Mouse (Mus musculus) lung, embryonic 15.5 days (tissue): Measurements from ENCODE around the gene Ssc5d. TPM values are rescaled to one million over a fixed set of nuclear protein-coding genes. Genes with fewer than 3 reads are reported as not detected.
A peak's percentile ranks its signal among the peaks of the same experiment; 100 is the strongest.

ENCODE experiments used
- ATAC-seq: fragments of 200-750 bp; cut with Nextera tagmentation; 2 replicates; pipeline ENCODE4 v1.8.0; 2017; ENCODE audit warnings: moderate number of reproducible peaks, borderline replicate concordance; ENCODE audit not compliant: low FRiP score, low TSS enrichment; ENCODE audit errors: extremely low read depth
- H3K27ac ChIP-seq: fragments of 300-500 bp; sonication (generic); 2 replicates; pipeline ENCODE4 v1.5.1; 2015; ENCODE audit warnings: moderate library complexity, mild to moderate bottlenecking, inconsistent platforms
- H3K27me3 ChIP-seq: fragments of 300-500 bp; sonication (generic); 2 replicates; pipeline ENCODE4 v1.6.1; 2015; ENCODE audit warnings: inconsistent platforms
- H3K36me3 ChIP-seq: fragments of 300-500 bp; sonication (generic); 2 replicates; pipeline ENCODE4 v1.6.1; 2015; ENCODE audit warnings: inconsistent platforms
- H3K4me1 ChIP-seq: fragments of 300-500 bp; sonication (generic); 2 replicates; pipeline ENCODE4 v1.6.1; 2015; ENCODE audit warnings: inconsistent platforms
- H3K4me2 ChIP-seq: fragments of 300-500 bp; sonication (generic); 2 replicates; pipeline ENCODE4 v1.6.1; 2015; ENCODE audit warnings: inconsistent platforms, mild to moderate bottlenecking, moderate library complexity
- H3K4me3 ChIP-seq: fragments of 300-500 bp; sonication (generic); 2 replicates; pipeline ENCODE4 v1.5.1; 2015; ENCODE audit warnings: mild to moderate bottlenecking, inconsistent platforms
- H3K9ac ChIP-seq: fragments of 300-500 bp; sonication (generic); 2 replicates; pipeline ENCODE4 v1.6.1; 2015; ENCODE audit warnings: inconsistent platforms
- H3K9me3 ChIP-seq: fragments of 300-500 bp; sonication (generic); 2 replicates; pipeline ENCODE4 v1.6.1; 2016; ENCODE audit warnings: inconsistent platforms
- WGBS: fragments of 180-500 bp; shearing (Covaris S2); methylation state at CpG from one replicate; pipeline ENCODE4 v1.1.7; 2015; 5-methylcytosine and 5-hydroxymethylcytosine counted together
- polyA plus RNA-seq: library from polyadenylated mRNA; unstranded; fragments of >200 nt; fragmentation: Nextera tagmentation; extraction: Ambion mirVana; gene quantifications from 2 replicates; pipeline ENCODE4 v1.2.1, GENCODE M21; 2015

Ssc5d gene
- polyA plus RNA-seq, 1 experiment from 2014 or later, result 2.2 TPM

DNA sequence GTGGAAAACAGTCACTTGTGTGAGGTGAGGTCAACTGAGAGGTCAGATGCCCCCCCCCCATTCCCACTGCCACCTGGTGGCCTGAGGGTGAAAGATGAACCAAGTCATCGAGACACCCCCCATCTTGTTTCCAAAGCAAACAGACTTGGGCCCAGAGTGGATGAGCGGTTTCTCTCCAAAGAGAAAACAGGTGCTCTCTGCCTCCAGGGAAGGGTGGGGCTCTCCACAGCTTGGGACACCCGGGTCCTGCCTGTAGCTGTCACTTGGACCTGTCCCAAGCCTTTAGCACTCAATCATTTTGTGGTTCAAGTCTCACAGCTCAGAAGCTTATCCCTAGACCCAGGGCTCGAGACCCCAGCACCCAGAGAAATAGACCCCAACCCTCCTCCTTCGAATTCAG lies 37.9 kb downstream of the Ssc5d start:
- Histone ChIP-seq H3K27ac (no peak overlapping the region), H3K27me3 (no peaks in the 10 kb centered on the region), H3K4me3 (no peak overlapping the region), H3K9me3 (no peaks in the 10 kb centered on the region), H3K36me3 (no peaks in the 10 kb centered on the region), H3K4me1 (peaks cover 4% of the 10 kb centered on the region; the same call in 1 of the 2 replicates), H3K9ac (no peak overlapping the region), H3K4me2 (no peak overlapping the region)
- 56% methylated on average over 5 of the region's 5 CpGs for WGBS
- no peak for ATAC-seq

DNA sequence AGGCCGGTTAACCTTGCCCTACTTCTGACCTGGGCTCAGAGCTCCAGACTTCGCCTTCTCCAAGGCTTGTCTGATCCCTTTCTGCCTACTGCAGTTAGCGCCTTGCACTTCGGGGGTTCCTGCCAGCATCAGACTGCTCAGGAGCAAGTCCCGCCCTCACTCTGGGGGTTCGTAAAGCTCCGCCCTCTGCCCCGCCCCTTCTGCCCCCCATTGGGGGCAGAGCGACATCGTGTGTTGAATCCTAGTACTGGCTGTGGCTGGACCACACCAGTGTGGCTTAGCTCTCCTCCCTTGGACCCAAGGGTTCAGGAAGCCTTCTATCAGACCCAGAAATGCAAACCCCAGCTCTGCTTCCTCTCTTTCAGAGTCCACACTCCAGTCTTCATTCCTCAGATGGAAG lies 38.7 kb downstream of the Ssc5d start, which contains the start of gene Sbk2:
Gene Sbk2, minus strand, starts transcription at position 135 of the 400 bp plus-strand sequence.
- peak; percentile 93 for ATAC-seq
- Histone ChIP-seq H3K4me1 (peaks cover 4% of the 10 kb centered on the region; the same call in 1 of the 2 replicates), H3K4me2 (peak within 1 kb of the TSS; percentile 27; the same call in 1 of the 2 replicates)

DNA sequence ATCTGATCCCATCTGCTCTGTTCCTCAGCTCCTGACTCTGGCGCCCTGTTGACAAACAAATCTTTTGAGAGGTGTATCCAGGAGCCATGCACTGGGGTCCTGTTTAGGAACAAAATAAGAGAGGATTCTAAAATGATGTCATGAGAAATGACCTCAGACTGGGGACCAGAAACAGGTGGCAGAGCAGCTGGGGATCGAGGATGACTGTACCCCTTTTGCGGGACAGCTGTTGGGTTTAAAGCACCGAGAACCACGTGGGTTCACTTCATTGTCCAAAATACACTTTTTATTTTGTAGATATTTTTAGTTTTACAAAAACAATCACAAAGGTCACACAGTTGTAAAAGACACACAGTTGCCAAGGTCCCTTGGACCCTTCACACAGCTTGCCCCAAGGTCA lies 39.4 kb downstream of the Ssc5d start:
- Histone ChIP-seq H3K27me3 (no peaks in the 10 kb centered on the region), H3K4me1 (peaks cover 4% of the 10 kb centered on the region; the same call in 1 of the 2 replicates), H3K9ac (no peak overlapping the region), H3K9me3 (no peaks in the 10 kb centered on the region), H3K4me3 (no peak overlapping the region), H3K27ac (no peak overlapping the region), H3K36me3 (no peaks in the 10 kb centered on the region), H3K4me2 (no peak overlapping the region)
- ATAC-seq, result no peak
- WGBS, result 76% methylated on average over 5 of the region's 5 CpGs

More for the DNA sequence above, 38.7 kb downstream of the Ssc5d start, which contains the start of gene Sbk2:
- WGBS, result 3% methylated on average over 10 of the region's 10 CpGs
- Histone ChIP-seq H3K4me3 (0 out of 2 replicates have a peak within 1 kb of the TSS, but pooled peaks have one; percentile 5), H3K9me3 (no peaks in the 10 kb centered on the region), H3K27me3 (no peaks in the 10 kb centered on the region), H3K27ac (no peak within 1 kb of the TSS), H3K36me3 (no peaks in the 10 kb centered on the region), H3K9ac (no peak within 1 kb of the TSS)

DNA sequence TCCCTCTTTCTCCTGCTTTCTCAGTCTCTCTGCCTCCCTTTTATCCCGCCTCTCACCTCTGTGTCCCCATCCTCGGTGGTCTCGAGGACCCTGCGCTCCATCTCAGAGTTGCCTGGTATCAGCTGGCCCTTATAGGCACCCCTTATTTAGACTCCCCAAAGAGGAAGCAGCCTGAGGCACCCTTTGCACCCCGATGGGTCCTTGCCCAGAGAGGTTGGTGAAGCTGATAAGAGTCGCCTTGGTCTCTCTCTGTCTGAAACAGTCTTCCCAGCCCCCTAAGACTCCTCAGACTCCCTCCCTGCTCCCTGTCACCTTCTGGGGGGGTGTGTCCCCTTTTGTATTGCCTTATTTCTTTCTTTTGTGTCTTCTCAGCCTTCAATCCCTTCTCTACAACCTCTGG lies 45.5 kb downstream of the Ssc5d start, which contains the start of gene Sbk3:
Gene Sbk3, minus strand, starts transcription at position 101 of the 400 bp plus-strand sequence.
- no peak within 1 kb of the TSS for H3K9ac ChIP-seq
- WGBS, result 42% methylated on average over 6 of the region's 6 CpGs
- no peaks in the 10 kb centered on the region for H3K9me3 ChIP-seq
- ATAC-seq, result no peak
- peak within 1 kb of the TSS; percentile 74 for H3K27ac ChIP-seq
- H3K4me3 ChIP-seq, result no peak within 1 kb of the TSS
- H3K27me3 ChIP-seq, result no peaks in the 10 kb centered on the region
- no peaks in the 10 kb centered on the region for H3K36me3 ChIP-seq
- no peak within 1 kb of the TSS for H3K4me2 ChIP-seq
- peaks cover 14% of the 10 kb centered on the region; the same call in 1 of the 2 replicates for H3K4me1 ChIP-seq

DNA sequence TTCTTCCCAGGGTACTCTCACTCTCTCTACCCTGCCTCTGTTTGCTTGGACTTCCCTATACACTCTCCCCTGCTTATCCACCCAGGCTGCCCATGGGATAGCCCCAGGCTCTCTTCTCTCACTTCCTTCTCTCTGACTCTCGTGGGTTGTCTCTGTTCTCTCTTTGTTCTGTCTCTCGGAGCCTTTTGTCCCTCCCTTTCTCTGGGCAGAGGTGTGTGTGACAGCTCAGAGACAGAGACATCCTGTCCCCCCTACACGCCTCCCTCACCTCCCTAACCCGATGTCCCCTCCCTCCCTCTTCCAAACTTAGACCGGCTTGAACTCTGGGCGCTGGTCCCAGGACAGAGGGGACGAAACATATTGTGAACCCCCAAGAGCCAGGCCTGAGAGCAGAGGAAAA lies 46.1 kb downstream of the Ssc5d start:
- Histone ChIP-seq H3K9ac (no peak overlapping the region), H3K4me3 (no peak overlapping the region), H3K9me3 (no peaks in the 10 kb centered on the region), H3K4me1 (peaks cover 14% of the 10 kb centered on the region; the same call in 1 of the 2 replicates), H3K27ac (peak overlapping the region; percentile 74), H3K27me3 (no peaks in the 10 kb centered on the region), H3K4me2 (no peak overlapping the region), H3K36me3 (no peaks in the 10 kb centered on the region)
- 19% methylated on average over 7 of the region's 7 CpGs for whole genome bisulfite sequencing
- peak; percentile 82 for ATAC-seq

DNA sequence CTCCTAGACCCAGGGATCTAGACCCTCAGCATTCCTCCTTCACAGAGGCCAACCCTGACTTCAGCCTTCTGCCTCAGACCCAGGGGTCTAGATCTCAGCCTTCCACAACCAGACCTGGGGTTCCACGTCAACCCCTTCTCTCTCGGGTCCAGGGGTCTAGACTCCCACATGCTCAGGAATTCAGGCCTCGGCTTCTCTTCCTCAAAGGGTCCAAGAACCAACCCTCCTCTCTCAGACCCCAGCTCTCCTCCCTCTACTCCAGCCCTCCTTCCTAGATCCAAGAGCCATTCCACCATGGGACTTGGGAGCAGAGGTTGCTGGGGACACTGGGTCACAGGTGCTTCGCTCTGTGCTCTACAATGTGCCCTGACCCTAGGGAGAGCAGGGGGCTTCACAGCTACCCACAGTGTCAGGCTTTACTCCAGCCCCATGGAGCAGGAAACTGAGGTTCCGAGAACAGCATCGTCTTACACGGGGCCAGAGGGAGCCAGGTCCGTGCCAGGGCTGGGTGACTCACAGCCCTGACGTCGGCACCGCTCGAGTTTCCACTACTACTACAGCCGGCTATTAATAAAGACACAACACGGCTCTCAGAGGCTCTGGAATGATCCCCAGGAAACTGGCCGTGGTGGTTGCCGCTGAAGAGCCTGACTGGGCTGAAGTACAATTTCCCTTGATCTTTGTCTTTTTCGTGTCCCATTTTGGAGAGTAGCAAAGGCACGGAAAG lies 46.9 kb downstream of the Ssc5d start:
- Histone ChIP-seq H3K4me2 (no peak overlapping the region), H3K27ac (peak overlapping the region; percentile 74), H3K4me3 (no peak overlapping the region), H3K9ac (no peak overlapping the region), H3K36me3 (no peaks in the 10 kb centered on the region), H3K4me1 (peaks cover 14% of the 10 kb centered on the region; the same call in 1 of the 2 replicates), H3K9me3 (no peaks in the 10 kb centered on the region), H3K27me3 (no peaks in the 10 kb centered on the region)
- ATAC-seq, result no peak
- 60% methylated on average over 18 of the region's 18 CpGs for WGBS

DNA sequence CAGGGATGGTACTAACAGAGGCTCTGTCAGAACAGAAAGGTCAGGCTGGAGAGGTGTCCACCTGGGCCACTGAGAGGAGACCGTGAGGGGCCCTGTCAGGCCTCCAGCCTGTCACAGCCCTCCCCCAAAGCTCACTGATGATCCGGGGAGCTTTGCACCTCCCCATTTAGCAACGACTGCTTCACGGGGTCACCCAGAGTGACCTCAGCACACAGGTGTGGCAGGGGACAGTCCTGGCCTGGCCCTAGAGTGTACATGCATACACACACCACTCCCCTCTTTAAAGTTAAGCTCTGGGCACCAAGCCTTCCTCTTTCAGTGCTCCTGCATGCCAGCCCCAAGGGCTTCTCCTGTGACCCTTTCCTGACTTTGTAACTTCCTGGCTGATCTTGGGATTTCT lies 49.9 kb downstream of the Ssc5d start:
- Histone ChIP-seq H3K36me3 (no peaks in the 10 kb centered on the region), H3K4me3 (no peak overlapping the region), H3K4me2 (no peak overlapping the region), H3K4me1 (peaks cover 14% of the 10 kb centered on the region; the same call in 1 of the 2 replicates), H3K9me3 (no peaks in the 10 kb centered on the region), H3K27ac (no peak overlapping the region), H3K9ac (no peak overlapping the region), H3K27me3 (no peaks in the 10 kb centered on the region)
- 38% methylated on average over 4 of the region's 4 CpGs for WGBS
- no peak for ATAC-seq

DNA sequence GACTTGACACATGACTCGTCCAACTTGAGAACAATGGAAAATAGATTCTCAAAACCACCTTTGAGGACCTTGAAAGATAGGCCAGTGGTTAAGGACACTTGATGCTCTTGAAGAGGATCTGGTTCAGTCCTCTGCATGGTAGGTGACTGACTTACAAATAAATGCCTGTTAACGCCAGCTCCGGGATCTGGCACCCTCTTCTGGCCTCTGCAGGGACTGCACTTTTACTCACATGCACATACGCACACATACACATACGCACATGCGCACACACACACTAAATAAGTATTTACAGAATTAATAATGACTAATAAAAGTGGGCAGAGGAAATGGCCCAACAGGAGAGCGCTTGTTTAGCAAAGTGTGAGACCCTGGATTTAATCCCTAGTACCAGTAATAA lies 51.2 kb downstream of the Ssc5d start:
- H3K36me3 ChIP-seq, result no peaks in the 10 kb centered on the region
- peaks cover 8% of the 10 kb centered on the region; the same call in 1 of the 2 replicates for H3K4me1 ChIP-seq
- no peak for ATAC-seq
- no peak overlapping the region for H3K4me3 ChIP-seq
- WGBS, result 87% methylated on average over 7 of the region's 7 CpGs
- no peaks in the 10 kb centered on the region for H3K27me3 ChIP-seq
- no peak overlapping the region for H3K9ac ChIP-seq
- H3K27ac ChIP-seq, result no peak overlapping the region
- no peaks in the 10 kb centered on the region for H3K9me3 ChIP-seq
- H3K4me2 ChIP-seq, result no peak overlapping the region

DNA sequence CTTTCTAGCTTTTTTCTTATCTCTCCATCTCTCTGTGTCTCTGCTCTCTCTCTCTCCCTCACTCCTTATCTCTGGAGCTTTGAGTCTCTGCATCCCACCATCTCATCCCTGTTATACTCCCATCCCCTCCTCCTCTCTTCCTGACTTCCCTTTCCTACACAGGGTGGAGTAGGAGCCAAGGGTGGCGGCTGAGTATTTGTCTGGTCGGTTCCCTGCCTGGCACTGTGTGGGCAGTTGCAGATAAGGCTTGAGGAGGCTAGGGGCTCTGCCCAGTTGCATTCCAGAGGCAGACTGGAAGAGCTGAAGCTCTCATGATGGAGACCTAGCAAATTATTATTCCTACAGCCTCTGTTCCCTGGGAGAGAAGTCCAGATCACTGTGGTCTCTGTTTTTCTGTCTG lies 62.7 kb downstream of the Ssc5d start:
- WGBS, result 45% methylated on average over 2 of the region's 2 CpGs
- H3K9ac ChIP-seq, result no peak overlapping the region
- H3K27me3 ChIP-seq, result no peaks in the 10 kb centered on the region
- H3K4me2 ChIP-seq, result no peak overlapping the region
- peaks cover 12% of the 10 kb centered on the region for H3K36me3 ChIP-seq
- H3K4me3 ChIP-seq, result no peak overlapping the region
- no peak overlapping the region for H3K27ac ChIP-seq
- no peaks in the 10 kb centered on the region for H3K4me1 ChIP-seq
- 0 out of 2 replicates have a peak, but pooled peaks have one; percentile 46 for ATAC-seq
- H3K9me3 ChIP-seq, result no peaks in the 10 kb centered on the region

DNA sequence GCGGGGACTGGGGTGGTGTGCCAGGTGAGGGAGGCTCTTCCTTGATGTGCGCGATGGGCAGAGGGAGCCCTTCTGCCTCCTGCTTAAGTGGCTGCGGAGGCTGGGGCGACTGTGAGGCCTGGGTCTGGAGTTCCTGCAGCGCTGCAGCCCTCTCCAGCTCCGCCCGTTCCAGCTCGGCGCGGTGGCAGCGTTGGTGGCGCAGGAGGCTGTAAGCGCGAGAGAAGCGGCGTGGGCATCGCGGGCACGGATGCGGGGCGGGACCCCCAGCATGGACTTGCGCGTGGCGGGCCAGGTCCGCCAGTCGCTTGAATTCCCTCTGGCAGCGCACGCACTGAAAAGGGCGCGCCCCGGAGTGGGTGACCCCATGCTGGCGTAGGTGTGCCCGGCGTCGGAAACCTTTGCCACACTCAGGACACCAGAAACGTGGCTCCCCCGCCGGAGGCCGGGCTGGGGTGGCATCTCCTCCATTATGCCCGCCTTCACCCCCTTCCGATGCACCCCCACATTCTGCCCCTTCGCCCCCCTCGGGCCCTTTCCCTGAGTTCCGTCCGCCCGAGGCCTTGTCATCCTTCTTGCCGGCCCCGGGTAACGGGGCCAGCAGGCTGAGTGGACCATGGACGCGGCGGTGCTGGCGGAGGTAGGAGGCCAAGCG lies 67.9 kb downstream of the Ssc5d start:
- 47% methylated on average over 55 of the region's 55 CpGs for WGBS
- H3K4me1 ChIP-seq, result peaks cover 22% of the 10 kb centered on the region
- no peak overlapping the region for H3K27ac ChIP-seq
- H3K36me3 ChIP-seq, result peaks cover 19% of the 10 kb centered on the region
- no peak overlapping the region for H3K9ac ChIP-seq
- no peaks in the 10 kb centered on the region for H3K9me3 ChIP-seq
- H3K27me3 ChIP-seq, result no peaks in the 10 kb centered on the region
- no peak overlapping the region for H3K4me3 ChIP-seq
- H3K4me2 ChIP-seq, result no peak overlapping the region
- no peak for ATAC-seq

DNA sequence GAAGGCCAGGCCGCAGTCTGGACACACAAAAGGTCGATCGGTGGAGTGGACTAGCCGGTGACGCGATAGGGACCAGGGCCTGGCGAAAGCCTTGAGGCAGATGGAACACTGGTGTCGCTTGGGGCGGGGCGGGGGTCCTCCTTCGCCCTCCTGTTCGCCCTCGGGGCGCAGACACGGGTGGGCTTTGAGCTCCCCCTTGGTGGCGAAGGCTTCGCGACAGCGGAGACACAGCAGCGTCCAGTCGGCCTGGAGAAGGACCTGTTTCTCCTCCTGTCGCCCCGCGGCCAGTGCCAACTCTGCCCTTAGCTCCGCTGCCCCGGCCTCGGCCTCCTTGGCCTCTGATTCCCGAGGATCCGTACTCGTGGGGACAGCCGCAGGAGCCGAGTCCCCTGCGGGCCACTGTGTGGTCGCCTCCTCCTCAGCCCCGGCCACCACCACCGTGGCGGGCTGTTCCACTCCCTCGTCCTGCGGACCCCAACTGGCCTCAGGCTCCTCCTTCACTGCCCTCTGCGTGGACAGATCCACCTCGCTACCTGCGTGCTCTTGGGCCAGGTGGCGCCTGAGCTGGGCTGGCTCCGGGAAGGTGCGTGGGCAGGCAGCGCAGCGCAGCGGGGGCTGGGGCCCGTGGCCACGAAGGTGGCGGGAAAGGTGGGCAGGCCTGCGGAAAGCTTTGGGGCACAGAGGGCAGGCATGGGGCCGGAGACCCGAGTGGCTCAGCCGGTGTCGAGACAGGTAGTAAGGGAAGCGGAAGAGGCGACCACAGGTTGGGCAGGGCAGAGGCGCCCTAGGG lies 68.6 kb downstream of the Ssc5d start:
- no peaks in the 10 kb centered on the region for H3K9me3 ChIP-seq
- H3K4me1 ChIP-seq, result peaks cover 22% of the 10 kb centered on the region
- peak overlapping the region; percentile 84 for H3K4me2 ChIP-seq
- no peaks in the 10 kb centered on the region for H3K27me3 ChIP-seq
- no peak overlapping the region for H3K27ac ChIP-seq
- no peak overlapping the region for H3K4me3 ChIP-seq
- WGBS, result 57% methylated on average over 59 of the region's 59 CpGs
- peaks cover 19% of the 10 kb centered on the region for H3K36me3 ChIP-seq
- no peak for ATAC-seq
- H3K9ac ChIP-seq, result no peak overlapping the region
